Mouse (Mus musculus): Measurements from ENCODE around the gene Atn1.

DNA sequence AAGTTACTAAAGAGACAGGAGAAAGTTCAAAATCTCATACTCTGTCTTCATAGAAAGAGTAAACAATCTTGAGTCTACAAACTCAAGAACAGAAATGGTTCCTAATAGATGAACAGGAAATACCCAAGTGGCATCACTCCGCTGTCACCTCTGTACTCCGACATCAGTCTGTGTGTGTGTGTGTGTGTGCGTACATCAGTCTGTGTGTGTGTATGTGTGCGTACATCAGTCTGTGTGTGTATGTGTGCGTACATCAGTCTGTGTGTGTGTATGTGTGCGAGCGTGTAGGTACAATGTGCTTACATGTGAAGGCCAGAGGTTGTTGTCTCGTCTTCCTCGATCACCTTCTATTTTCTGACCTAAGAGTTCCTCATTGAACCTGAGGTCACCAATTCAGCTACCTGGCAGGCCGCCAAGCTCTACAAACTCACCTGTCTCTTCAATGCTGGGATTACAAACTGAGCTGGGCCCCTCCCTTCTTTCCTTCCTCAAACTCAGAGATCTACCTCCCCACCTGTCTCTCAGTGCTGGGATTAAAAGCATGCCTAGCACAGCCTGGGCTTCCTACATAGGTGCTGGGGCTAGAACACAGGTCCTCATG is 47.9 kb downstream of the Atn1 start:
- TF ChIP-seq CTCF (IDR thresholded peaks at IDR 0.05) (no peak), EP300 (IDR thresholded peaks at IDR 0.05) (no peak)
